Mouse (Mus musculus) hindbrain, embryonic 15.5 days (tissue): Measurements from ENCODE around the gene Ugt8a. TPM values are rescaled to one million over a fixed set of nuclear protein-coding genes. Genes with fewer than 3 reads are reported as not detected.

ENCODE experiments used
- ATAC-seq: fragments of 200-750 bp; cut with Nextera tagmentation; 2 replicates; pipeline ENCODE4 v1.8.0; 2017; ENCODE audit warnings: low read depth, moderate number of reproducible peaks, moderate TSS enrichment; ENCODE audit not compliant: low FRiP score
- H3K27ac ChIP-seq: fragments of 300-500 bp; sonication (generic); replicated peaks from 2 replicates; pipeline ENCODE4 v1.5.1; 2015; ENCODE audit warnings: mild to moderate bottlenecking, inconsistent platforms
- H3K27me3 ChIP-seq: fragments of 300-500 bp; sonication (generic); 2 replicates; pipeline ENCODE4 v1.6.1; 2015; ENCODE audit warnings: control low read depth, inconsistent platforms
- H3K36me3 ChIP-seq: fragments of 300-500 bp; sonication (generic); 2 replicates; pipeline ENCODE4 v1.6.1; 2015; ENCODE audit warnings: control low read depth, inconsistent platforms
- H3K4me1 ChIP-seq: fragments of 300-500 bp; sonication (generic); replicated peaks from 2 replicates; pipeline ENCODE4 v1.6.1; 2015; ENCODE audit warnings: control low read depth, inconsistent platforms
- H3K4me2 ChIP-seq: fragments of 300-500 bp; sonication (generic); 2 replicates; pipeline ENCODE4 v1.6.1; 2015; ENCODE audit warnings: moderate library complexity, mild to moderate bottlenecking, inconsistent platforms
- H3K4me3 ChIP-seq: fragments of 300-500 bp; sonication (generic); 2 replicates; pipeline ENCODE4 v1.5.1; 2015; ENCODE audit warnings: mild to moderate bottlenecking, inconsistent platforms
- H3K9ac ChIP-seq: fragments of 300-500 bp; sonication (generic); 2 replicates; pipeline ENCODE4 v1.6.1; 2015; ENCODE audit warnings: inconsistent platforms
- H3K9me3 ChIP-seq: fragments of 300-500 bp; sonication (generic); 2 replicates; pipeline ENCODE4 v1.6.1; 2016; ENCODE audit warnings: control low read depth, inconsistent platforms
- WGBS: fragments of 180-500 bp; shearing (Covaris S2); methylation state at CpG from one replicate; pipeline ENCODE4 v1.1.7; 2015; 5-methylcytosine and 5-hydroxymethylcytosine counted together
- polyA plus RNA-seq: library from polyadenylated mRNA; unstranded; fragments of >200 nt; fragmentation: Nextera tagmentation; extraction: Ambion mirVana; gene quantifications from 2 replicates; pipeline ENCODE4 v1.2.1, GENCODE M21; 2015

Gene Ugt8a
- 4.2 and 4.6 TPM in 2 replicates for polyA plus RNA-seq

GRCm38 (mm10) chr3:125938092-125938755 is at the start of gene Ugt8a:
Gene Ugt8a (minus strand): TSS chr3:125938619.
- 0 out of 2 replicates have a peak, but pooled peaks cover 2% of the 10 kb centered on the region for H3K27me3 ChIP-seq
- H3K9ac ChIP-seq = peak within 1 kb of the TSS; percentile 38
- H3K4me1 ChIP-seq = peaks cover 9% of the 10 kb centered on the region
- peak; percentile 89 for ATAC-seq
- no peaks in the 10 kb centered on the region for H3K9me3 ChIP-seq
- H3K27ac ChIP-seq = peak within 1 kb of the TSS; percentile 62; the same call in 1 of the 2 replicates
- H3K4me2 ChIP-seq = peak within 1 kb of the TSS; percentile 84
- H3K36me3 ChIP-seq = no peaks in the 10 kb centered on the region
- 1% methylated on average over 63 of the region's 85 CpGs for WGBS
- peak within 1 kb of the TSS; percentile 80 for H3K4me3 ChIP-seq

GRCm38 (mm10) chr3:125986639-125987038 is 48.2 kb upstream of the Ugt8a start:
- ATAC-seq = no peak
- no peaks in the 10 kb centered on the region for H3K9me3 ChIP-seq
- H3K9ac ChIP-seq = no peak overlapping the region
- no peak overlapping the region for H3K4me2 ChIP-seq
- H3K27ac ChIP-seq = no peak overlapping the region
- H3K4me1 ChIP-seq = no peaks in the 10 kb centered on the region
- no peaks in the 10 kb centered on the region for H3K36me3 ChIP-seq
- no peak overlapping the region for H3K4me3 ChIP-seq
- no peaks in the 10 kb centered on the region for H3K27me3 ChIP-seq

GRCm38 (mm10) chr3:125983707-125984420 is 45.4 kb upstream of the Ugt8a start:
- 88% methylated on average over 2 of the region's 2 CpGs for WGBS
- no peak overlapping the region for H3K4me2 ChIP-seq
- no peak overlapping the region for H3K9ac ChIP-seq
- H3K36me3 ChIP-seq = no peaks in the 10 kb centered on the region
- H3K4me3 ChIP-seq = no peak overlapping the region
- no peaks in the 10 kb centered on the region for H3K27me3 ChIP-seq
- H3K4me1 ChIP-seq = no peaks in the 10 kb centered on the region
- H3K9me3 ChIP-seq = no peaks in the 10 kb centered on the region
- H3K27ac ChIP-seq = no peak overlapping the region
- no peak for ATAC-seq

GRCm38 (mm10) chr3:125979475-125979874 is 41.1 kb upstream of the Ugt8a start:
- Histone ChIP-seq H3K4me1 (no peaks in the 10 kb centered on the region), H3K27me3 (no peaks in the 10 kb centered on the region), H3K9ac (no peak overlapping the region), H3K4me3 (no peak overlapping the region), H3K36me3 (no peaks in the 10 kb centered on the region), H3K9me3 (no peaks in the 10 kb centered on the region), H3K4me2 (no peak overlapping the region), H3K27ac (no peak overlapping the region)
- ATAC-seq = no peak
- 92% methylated on average over 3 of the region's 3 CpGs for WGBS

DNA sequence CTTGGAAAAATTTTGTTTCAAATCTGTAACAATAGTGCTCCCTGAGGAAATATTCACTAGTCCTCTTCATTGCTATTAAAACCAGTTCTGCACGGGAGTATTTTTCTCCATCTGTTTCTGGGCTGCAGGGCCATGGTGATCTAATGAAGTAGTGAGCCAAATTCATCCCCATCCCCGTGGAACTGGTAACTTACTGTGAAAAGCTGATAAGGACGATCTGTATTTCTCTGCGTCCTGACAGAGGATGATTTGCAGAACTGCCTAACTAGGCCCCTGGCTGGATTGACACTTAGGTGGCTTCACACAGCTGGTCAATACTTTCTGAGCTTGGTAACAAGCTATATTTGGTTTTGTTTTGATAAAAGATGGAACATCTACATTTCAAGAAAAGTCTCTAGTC is 37.5 kb upstream of the Ugt8a start:
- Histone ChIP-seq H3K27ac (no peak overlapping the region), H3K36me3 (no peaks in the 10 kb centered on the region), H3K4me2 (no peak overlapping the region), H3K9ac (no peak overlapping the region), H3K27me3 (no peaks in the 10 kb centered on the region), H3K9me3 (no peaks in the 10 kb centered on the region), H3K4me3 (no peak overlapping the region), H3K4me1 (no peaks in the 10 kb centered on the region)
- ATAC-seq = no peak
- WGBS = 66% methylated on average over 4 of the region's 4 CpGs

GRCm38 (mm10) chr3:125969458-125969857 is 31.0 kb upstream of the Ugt8a start:
- H3K4me1 ChIP-seq = no peaks in the 10 kb centered on the region
- H3K9ac ChIP-seq = no peak overlapping the region
- H3K4me2 ChIP-seq = no peak overlapping the region
- H3K27ac ChIP-seq = no peak overlapping the region
- no peaks in the 10 kb centered on the region for H3K27me3 ChIP-seq
- no peaks in the 10 kb centered on the region for H3K9me3 ChIP-seq
- no peaks in the 10 kb centered on the region for H3K36me3 ChIP-seq
- no peak overlapping the region for H3K4me3 ChIP-seq
- WGBS = 64% methylated on average over 4 of the region's 4 CpGs
- ATAC-seq = no peak

DNA sequence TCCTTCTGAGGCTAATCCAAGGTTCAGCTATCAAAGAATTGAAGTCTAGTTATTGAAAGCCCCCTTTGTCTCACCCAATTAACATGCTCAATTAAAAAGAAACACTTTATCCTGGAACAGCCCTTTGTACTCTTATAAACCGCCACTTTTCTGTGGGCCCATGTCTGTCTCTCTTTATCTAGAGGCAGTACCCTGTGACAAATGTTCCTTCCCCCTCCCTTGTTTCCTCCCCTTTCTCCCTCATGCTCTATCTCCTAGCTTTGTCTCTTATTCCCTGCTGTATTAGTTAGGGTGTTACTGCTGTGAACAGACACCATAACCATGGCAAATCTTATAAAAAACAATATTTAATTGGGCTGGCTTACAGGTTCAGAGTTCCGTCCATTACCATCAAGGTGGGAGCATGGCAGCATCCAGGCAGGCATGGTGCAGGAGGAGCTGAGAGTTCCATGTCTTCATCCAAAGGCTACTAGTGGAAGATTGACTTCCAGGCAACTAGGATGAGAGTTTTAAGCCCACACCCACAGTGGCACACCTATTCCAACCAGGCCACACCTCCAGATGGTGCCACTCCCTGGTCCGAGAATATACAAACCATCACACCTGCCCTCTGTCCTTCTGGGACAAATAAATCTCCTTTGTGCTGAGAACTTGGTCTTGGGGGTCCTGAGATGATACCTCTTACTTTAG is 17.9 kb upstream of the Ugt8a start:
- H3K4me3 ChIP-seq = no peak overlapping the region
- ATAC-seq = no peak
- no peak overlapping the region for H3K27ac ChIP-seq
- WGBS = 52% methylated on average over 3 of the region's 3 CpGs
- no peaks in the 10 kb centered on the region for H3K9me3 ChIP-seq
- no peak overlapping the region for H3K4me2 ChIP-seq
- no peaks in the 10 kb centered on the region for H3K27me3 ChIP-seq
- H3K9ac ChIP-seq = no peak overlapping the region
- H3K36me3 ChIP-seq = no peaks in the 10 kb centered on the region
- no peaks in the 10 kb centered on the region for H3K4me1 ChIP-seq

DNA sequence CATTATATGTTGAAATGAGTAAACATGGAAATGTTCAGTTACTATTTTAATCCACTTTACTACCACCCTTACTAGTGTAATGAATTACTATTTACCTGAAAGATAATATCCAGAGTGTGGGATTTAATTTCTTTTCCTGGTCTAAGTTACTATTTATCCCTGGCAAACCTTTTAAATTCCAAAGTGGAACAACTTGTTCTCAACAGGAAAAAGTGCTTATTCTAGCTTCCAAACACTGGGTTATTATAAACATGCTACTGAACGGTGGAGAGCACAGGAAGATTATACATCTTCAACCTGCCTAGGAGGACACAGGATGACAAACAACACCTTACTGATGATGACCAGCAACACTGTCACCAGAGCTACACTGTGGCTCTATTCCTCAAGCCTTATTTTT is 16.5 kb upstream of the Ugt8a start:
- Histone ChIP-seq H3K9ac (no peak overlapping the region), H3K4me1 (no peaks in the 10 kb centered on the region), H3K36me3 (no peaks in the 10 kb centered on the region), H3K27me3 (no peaks in the 10 kb centered on the region), H3K27ac (no peak overlapping the region), H3K4me2 (no peak overlapping the region), H3K4me3 (no peak overlapping the region), H3K9me3 (no peaks in the 10 kb centered on the region)
- no peak for ATAC-seq
- 88% methylated on average over 1 of the region's 1 CpGs for WGBS

GRCm38 (mm10) chr3:125940811-125941210 is 2.4 kb upstream of the Ugt8a start:
- Histone ChIP-seq H3K27me3 (0 out of 2 replicates have a peak, but pooled peaks cover 2% of the 10 kb centered on the region), H3K9me3 (no peaks in the 10 kb centered on the region), H3K4me1 (peaks cover 9% of the 10 kb centered on the region), H3K9ac (no peak overlapping the region), H3K4me3 (no peak overlapping the region), H3K4me2 (no peak overlapping the region), H3K36me3 (no peaks in the 10 kb centered on the region), H3K27ac (no peak overlapping the region)
- no peak for ATAC-seq
- WGBS = 87% methylated on average over 3 of the region's 3 CpGs

DNA sequence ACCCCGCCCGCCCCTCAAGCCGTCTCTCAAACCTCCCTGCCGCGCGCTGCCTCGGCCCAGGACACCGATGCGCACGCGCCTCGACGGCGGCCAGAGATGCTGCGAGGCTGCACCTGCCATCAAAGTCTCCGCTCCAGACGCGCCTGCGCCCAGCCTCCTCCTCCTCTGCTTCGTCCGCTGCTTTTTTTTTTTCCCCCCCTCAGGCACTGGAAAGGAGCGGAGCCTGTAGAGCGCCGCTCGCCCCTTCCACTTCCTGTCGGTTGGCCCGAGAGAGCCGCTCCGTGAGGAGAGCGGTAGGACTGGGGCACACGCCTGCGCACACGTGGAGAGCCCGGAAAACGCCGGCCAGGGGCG is 314 bp upstream of the Ugt8a start:
- Histone ChIP-seq H3K36me3 (no peaks in the 10 kb centered on the region), H3K4me2 (peak overlapping the region; percentile 84), H3K4me1 (peaks cover 9% of the 10 kb centered on the region), H3K9me3 (no peaks in the 10 kb centered on the region), H3K27me3 (0 out of 2 replicates have a peak, but pooled peaks cover 2% of the 10 kb centered on the region), H3K9ac (peak overlapping the region; percentile 19; the same call in 1 of the 2 replicates), H3K27ac (no peak overlapping the region), H3K4me3 (peak overlapping the region; percentile 80)
- peak; percentile 85 for ATAC-seq
- under 1% methylated on average over 17 of the region's 37 CpGs for WGBS

DNA sequence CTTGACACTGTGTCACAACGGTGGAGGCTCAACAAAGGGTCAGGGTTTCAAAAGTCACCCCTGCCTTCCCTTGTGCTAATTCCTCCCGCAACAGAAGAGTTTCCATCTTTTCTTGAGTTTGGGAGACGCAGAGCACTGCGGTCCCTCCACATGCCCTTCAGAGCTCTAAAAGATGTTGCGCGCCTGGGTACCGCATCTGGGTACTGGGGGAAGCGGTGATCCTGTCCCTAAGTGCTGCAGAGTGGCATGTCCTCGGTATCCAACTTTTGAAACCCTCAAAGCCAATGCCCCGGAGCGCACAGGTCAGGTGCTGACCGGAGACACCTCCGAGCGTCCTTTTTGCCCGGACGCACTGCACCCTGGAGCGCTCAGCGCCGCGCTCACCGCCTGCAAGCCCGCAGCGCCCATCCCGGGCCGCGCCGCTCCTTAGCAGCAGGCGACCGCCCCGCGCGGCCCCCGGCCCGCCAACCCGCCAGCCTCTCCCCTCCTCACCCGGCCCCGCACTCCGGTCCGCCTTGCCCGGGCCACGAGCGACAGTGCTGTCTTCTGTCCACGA is 805 bp downstream of the Ugt8a start:
- Histone ChIP-seq H3K4me3 (peak overlapping the region; percentile 80), H3K9ac (peak overlapping the region; percentile 38), H3K27me3 (0 out of 2 replicates have a peak, but pooled peaks cover 2% of the 10 kb centered on the region), H3K4me2 (peak overlapping the region; percentile 84), H3K9me3 (no peaks in the 10 kb centered on the region), H3K36me3 (no peaks in the 10 kb centered on the region), H3K27ac (no peak overlapping the region), H3K4me1 (peaks cover 9% of the 10 kb centered on the region)
- ATAC-seq = peak; percentile 40
- 1% methylated on average over 42 of the region's 43 CpGs for WGBS

GRCm38 (mm10) chr3:125935796-125936195 is 2.6 kb downstream of the Ugt8a start:
- no peak overlapping the region for H3K27ac ChIP-seq

More at GRCm38 (mm10) chr3:125935796-125936195, 2.6 kb downstream of the Ugt8a start:
- H3K36me3 ChIP-seq = no peaks in the 10 kb centered on the region
- H3K9ac ChIP-seq = no peak overlapping the region
- H3K4me1 ChIP-seq = peaks cover 9% of the 10 kb centered on the region
- 0 out of 2 replicates have a peak, but pooled peaks cover 2% of the 10 kb centered on the region for H3K27me3 ChIP-seq
- H3K9me3 ChIP-seq = no peaks in the 10 kb centered on the region
- no peak overlapping the region for H3K4me2 ChIP-seq
- no peak for ATAC-seq
- no peak overlapping the region for H3K4me3 ChIP-seq
